Comparison of ENCODE assay signal across 22 mouse cellular contexts in genomic region chrX:142427111-142427510, GRCm38 (mm10). TPM values are rescaled to one million over a fixed set of nuclear protein-coding genes. Genes with fewer than 3 reads are reported as not detected.
DNase-seq lines count a peak whose midpoint lies in the region; ATAC-seq and TF ChIP-seq lines count a peak whose summit lies in the region.
"Had no signal": no experiment of that assay in that cellular context is flagged by ENCODE, and none has a peak within 500 bp of the region (broad histone marks: within the 10 kb centered on the region; RNA-seq: fewer than 3 reads in every experiment).

No protein-coding gene starts in this region.

- WGBS in kidney, postnatal 0 days, result 64% methylated on average over 4 of the region's 4 CpGs
- 60% methylated on average over 4 of the region's 4 CpGs for WGBS in kidney, embryonic 14.5 days

- no peak for TF ChIP-seq CTCF in kidney, postnatal 0 days (IDR thresholded peaks at IDR 0.05; ENCODE audit: low read depth)
- no peak for TF ChIP-seq CTCF in embryonic fibroblast, embryonic 13.5 days (IDR thresholded peaks at IDR 0.05; ENCODE audit: borderline replicate concordance, insufficient read depth, low read length)

- no peak for TF ChIP-seq POLR2A in embryonic fibroblast, embryonic 13.5 days (IDR thresholded peaks at IDR 0.05; ENCODE audit: low read depth, low read length)

- no peak for ATAC-seq in kidney, postnatal 0 days (replicated peaks; ENCODE audit: low FRiP score, low read depth)
- ATAC-seq in kidney, embryonic 14.5 days (ENCODE audit: low FRiP score, low TSS enrichment), result no peak
- ATAC-seq: activated CD4-positive, CD25-positive, alpha-beta regulatory T cell, adult 4 months had no signal

- H3K27ac ChIP-seq in kidney, postnatal 0 days, result no peak overlapping the region
- no peak overlapping the region for H3K27ac ChIP-seq in kidney, embryonic 14.5 days (ENCODE audit: low read depth, low read length)
- H3K27ac ChIP-seq in embryonic fibroblast, embryonic 13.5 days (ENCODE audit: insufficient read depth, low read length), result peak overlapping the region; percentile 65; the same call in 1 of the 2 replicates
- H3K27ac ChIP-seq: embryonic facial prominence, embryonic 10.5 days; forebrain, embryonic 12.5 days; hindbrain, embryonic 14.5 days had no signal

- no peak overlapping the region for H3K9ac ChIP-seq in kidney, postnatal 0 days (ENCODE audit: low read depth, low read length)
- no peak overlapping the region for H3K9ac ChIP-seq in kidney, embryonic 14.5 days (ENCODE audit: low read depth, low read length)
- H3K9ac ChIP-seq: forebrain, embryonic 12.5 days; heart, embryonic 12.5 days; hindbrain, embryonic 14.5 days had no signal

- no peak overlapping the region for H3K4me3 ChIP-seq in kidney, postnatal 0 days (replicated peaks; ENCODE audit: low read depth, low read length)
- no peak overlapping the region for H3K4me3 ChIP-seq in kidney, embryonic 14.5 days (ENCODE audit: low read length)
- H3K4me3 ChIP-seq in embryonic fibroblast, embryonic 13.5 days (ENCODE audit: insufficient read depth, low read length), result no peak overlapping the region
- H3K4me3 ChIP-seq: embryonic facial prominence, embryonic 10.5 days; forebrain, embryonic 12.5 days; heart, embryonic 12.5 days had no signal

- no peaks in the 10 kb centered on the region for H3K4me1 ChIP-seq in kidney, postnatal 0 days (replicated peaks; ENCODE audit: insufficient read depth, low read length)
- H3K4me1 ChIP-seq in kidney, embryonic 14.5 days (ENCODE audit: control insufficient read depth, insufficient read depth, low read length), result no peaks in the 10 kb centered on the region
- H3K4me1 ChIP-seq in embryonic fibroblast, embryonic 13.5 days (ENCODE audit: control insufficient read depth, insufficient read depth, low read length), result 0 out of 2 replicates have a peak, but pooled peaks cover 2% of the 10 kb centered on the region
- H3K4me1 ChIP-seq: embryonic facial prominence, embryonic 10.5 days; forebrain, embryonic 12.5 days; heart, embryonic 12.5 days had no signal

- H3K4me2 ChIP-seq in kidney, postnatal 0 days (ENCODE audit: low read length), result no peak overlapping the region
- no peak overlapping the region for H3K4me2 ChIP-seq in kidney, embryonic 14.5 days (replicated peaks; ENCODE audit: low read depth, low read length)
- H3K4me2 ChIP-seq: forebrain, embryonic 12.5 days; heart, embryonic 12.5 days; hindbrain, embryonic 14.5 days; liver, embryonic 11.5 days; midbrain, embryonic 11.5 days had no signal

- peak; percentile 58 for DNase-seq in kidney, postnatal 0 days (ENCODE audit: low spot score)
- DNase-seq in thymus, postnatal 14 days, result peak; percentile 4
- no peak for DNase-seq in thymus, postnatal 25 days
- DNase-seq in splenic B cell, adult 2 months (ENCODE audit: low read depth, low spot score), result peak; percentile 6
- no peak for DNase-seq in right cerebral cortex, adult 2 months (ENCODE audit: low spot score in 2 of 2)
- no peak for DNase-seq in adrenal gland, adult 8-10 months
- DNase-seq: adrenal gland, postnatal 25 days; cerebellum, adult 2 months; gastrocnemius, postnatal 25 days; left cerebral cortex, postnatal 4 days; lung, adult 18-20 months; lung, postnatal 36 days; thymus, postnatal 4 days had no signal

- no peaks in the 10 kb centered on the region for H3K9me3 ChIP-seq in kidney, postnatal 0 days (replicated peaks; ENCODE audit: low read length)
- no peaks in the 10 kb centered on the region for H3K9me3 ChIP-seq in kidney, embryonic 14.5 days (ENCODE audit: control insufficient read depth, low read length)
- H3K9me3 ChIP-seq: embryonic facial prominence, embryonic 10.5 days; forebrain, embryonic 12.5 days; heart, embryonic 12.5 days had no signal

- H3K27me3 ChIP-seq in kidney, postnatal 0 days (ENCODE audit: insufficient read depth, low read length), result no peaks in the 10 kb centered on the region
- 0 out of 2 replicates have a peak, but pooled peaks cover 4% of the 10 kb centered on the region for H3K27me3 ChIP-seq in kidney, embryonic 14.5 days (ENCODE audit: control insufficient read depth, insufficient read depth, low read length)
- no peaks in the 10 kb centered on the region for H3K27me3 ChIP-seq in splenic B cell, adult 2 months (ENCODE audit: control insufficient read depth, insufficient read depth, low read length, poor library complexity, severe bottlenecking)
- H3K27me3 ChIP-seq: heart, embryonic 12.5 days had no signal

- H3K36me3 ChIP-seq in kidney, postnatal 0 days (ENCODE audit: insufficient read depth, low read length), result no peaks in the 10 kb centered on the region
- no peaks in the 10 kb centered on the region for H3K36me3 ChIP-seq in kidney, embryonic 14.5 days (ENCODE audit: control insufficient read depth, insufficient read depth, low read length)
- no peaks in the 10 kb centered on the region for H3K36me3 ChIP-seq in splenic B cell, adult 2 months (ENCODE audit: control insufficient read depth, insufficient read depth, low read length, poor library complexity, severe bottlenecking)
- H3K36me3 ChIP-seq: embryonic facial prominence, embryonic 10.5 days; forebrain, embryonic 12.5 days; heart, embryonic 12.5 days had no signal

RNA-seq across cellular contexts. Expression of gene Acsl4, which starts 36.8 kb away (rescaled TPM):
- polyA plus RNA-seq in kidney, postnatal 0 days (2015; fragmentation: Nextera tagmentation; extraction: Ambion mirVana), result 31.1 and 32.3 TPM in 2 replicates
- 14.0 and 24.2 TPM in 2 replicates for polyA plus RNA-seq in kidney, embryonic 14.5 days (2014; fragmentation: Nextera tagmentation; extraction: Ambion mirVana)
- polyA plus RNA-seq in embryonic fibroblast, embryonic 13.5 days (2011; ENCODE audit: insufficient read length, low read depth, missing spikeins), result 34.0 and 37.0 TPM in 2 replicates
- total RNA-seq in adrenal gland, adult 8-10 months (2022), result 100 to 1,000 TPM; 294 to 489 (median 395) TPM

Comparison
In these comparisons a context has a peak if more than half of its experiments do, and no peak if none do; other contexts are left out.
1. DNase-seq: peak in kidney, postnatal 0 days (single experiment), thymus, postnatal 14 days (single experiment) and splenic B cell, adult 2 months (single experiment); none in thymus, postnatal 25 days (single experiment), right cerebral cortex, adult 2 months (0 of 2) and adrenal gland, adult 8-10 months (single experiment).